Mouse (Mus musculus) G1E (cell line): ENCODE data around the gene Cpvl.

Experiments
- CTCF ChIP-seq: IDR thresholded peaks from 2 replicates; pipeline ENCODE4 v1.5.1; 2012; ENCODE audit warnings: low read depth, low read length, inconsistent platforms, mixed read lengths
- GATA1 ChIP-seq: IDR thresholded peaks from 2 replicates; pipeline ENCODE4 v1.6.1; 2012; ENCODE audit warnings: borderline replicate concordance, low read length, inconsistent platforms, mixed read lengths
- GATA2 ChIP-seq: IDR thresholded peaks from 2 replicates; pipeline ENCODE4 v1.6.1; 2012; ENCODE audit warnings: low read depth, low read length, inconsistent platforms, borderline replicate concordance
- TAL1 ChIP-seq: conservative IDR thresholded peaks from 2 replicates; pipeline ENCODE4 v1.6.1; 2012; ENCODE audit warnings: low read depth, low read length, inconsistent platforms, mixed read lengths

DNA sequence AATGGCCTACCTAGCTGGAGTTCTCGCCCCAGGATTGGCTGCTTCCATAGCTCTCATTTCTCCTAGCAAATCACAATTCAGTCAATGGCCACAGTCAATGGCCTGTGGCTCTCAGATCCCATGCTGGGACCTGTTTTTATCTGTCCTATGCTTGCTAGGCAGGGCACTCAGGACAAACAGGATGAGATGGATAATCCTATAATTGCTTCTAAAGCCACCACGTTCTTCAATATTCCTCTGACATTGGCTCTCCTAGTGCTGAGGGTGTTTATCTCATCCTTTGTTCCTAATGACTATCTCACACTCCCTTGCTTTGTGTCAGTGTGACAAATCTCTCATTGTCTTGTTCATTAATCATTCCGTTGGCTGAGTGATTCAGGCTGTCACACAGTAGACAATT, 39.5 kb downstream of the Cpvl start:
- TF ChIP-seq CTCF (no peak), GATA2 (no peak), GATA1 (no peak), TAL1 (no peak)
